Mouse (Mus musculus): ENCODE measurements around the gene Tnfrsf11a.

DNA sequence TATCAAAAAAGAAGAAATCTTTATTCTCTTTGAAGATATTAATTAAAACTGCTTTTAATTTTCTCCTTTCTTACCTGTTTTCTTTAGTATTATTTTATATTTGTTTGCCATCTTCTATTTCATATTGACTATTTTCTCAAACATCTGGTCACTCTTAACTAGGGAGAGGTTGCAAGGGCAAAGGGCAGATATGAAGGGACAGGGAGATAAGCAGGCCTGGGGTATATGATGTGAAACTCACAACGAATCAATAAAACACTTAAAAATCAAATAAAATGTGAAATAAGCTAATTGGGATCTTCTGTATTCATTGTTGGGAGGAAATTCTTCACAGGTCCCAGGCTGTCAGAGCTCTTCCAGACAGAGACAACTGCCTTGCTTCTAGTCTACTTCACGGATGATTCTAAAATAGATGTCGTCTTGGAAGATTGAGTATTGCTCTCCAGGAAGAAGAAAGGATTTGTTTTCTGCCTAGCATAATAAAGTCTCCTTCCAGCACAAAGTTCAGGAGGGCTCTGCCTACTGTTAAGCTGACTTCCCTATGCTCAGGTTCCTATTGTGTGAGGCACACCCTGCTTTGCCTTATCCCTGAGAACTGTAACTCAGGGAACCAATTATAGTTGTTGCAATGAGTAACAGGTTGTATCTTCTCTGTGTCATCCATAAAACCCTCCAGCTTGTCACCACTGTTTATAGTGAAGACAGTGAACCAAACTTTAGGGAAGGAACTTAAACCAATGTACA is 20.9 kb upstream of the Tnfrsf11a start:
- TF ChIP-seq POLR2A (IDR thresholded peaks at IDR 0.05; ENCODE audit: low read depth, low read length) = no peak
- no peak for TF ChIP-seq CTCF (IDR thresholded peaks at IDR 0.05; ENCODE audit: extremely low read depth, insufficient read depth, insufficient read length, insufficient replicate concordance)
